Mouse (Mus musculus) ES-Bruce4 (cell line): ENCODE measurements around the gene Ncor2. TPM values are rescaled to one million over a fixed set of nuclear protein-coding genes. Genes with fewer than 3 reads are reported as not detected.
A peak's percentile ranks its signal among the peaks of the same experiment; 100 is the strongest.

ENCODE experiments used
- H3K27ac ChIP-seq: 2 replicates; pipeline ENCODE4 v1.5.1; 2012; ENCODE audit warnings: low read length, inconsistent platforms; ENCODE audit not compliant: insufficient read depth
- H3K27me3 ChIP-seq: 2 replicates; pipeline ENCODE4 v1.6.1; 2012; ENCODE audit warnings: mild to moderate bottlenecking, low read length, inconsistent platforms; ENCODE audit not compliant: control insufficient read depth, poor library complexity, insufficient read depth, severe bottlenecking
- H3K36me3 ChIP-seq: 2 replicates; pipeline ENCODE4 v1.6.1; 2012; ENCODE audit warnings: inconsistent platforms, mild to moderate bottlenecking, low read length, moderate library complexity; ENCODE audit not compliant: control insufficient read depth, poor library complexity, insufficient read depth, severe bottlenecking
- H3K4me1 ChIP-seq: one replicate; pipeline ENCODE4 v1.8.1; 2011; ENCODE audit warnings: low read length; ENCODE audit not compliant: control insufficient read depth, insufficient read depth
- H3K4me3 ChIP-seq: 2 replicates; pipeline ENCODE4 v1.5.1; 2011; ENCODE audit warnings: low read depth, mild to moderate bottlenecking, low read length
- H3K9ac ChIP-seq: 2 replicates; pipeline ENCODE4 v1.6.1; 2012; ENCODE audit warnings: low read depth, mild to moderate bottlenecking, inconsistent platforms; ENCODE audit not compliant: poor library complexity, severe bottlenecking
- H3K9me3 ChIP-seq: replicated peaks from 2 replicates; pipeline ENCODE4 v1.6.1; 2012; ENCODE audit warnings: mild to moderate bottlenecking, low read length, inconsistent platforms; ENCODE audit not compliant: control insufficient read depth, poor library complexity, insufficient read depth, severe bottlenecking
- CTCF ChIP-seq: IDR thresholded peaks from one replicate; pipeline ENCODE4 v1.8.1; 2011; ENCODE audit warnings: low read depth, low read length
- EP300 ChIP-seq: IDR thresholded peaks from 2 replicates; pipeline ENCODE4 v1.6.1; 2011; ENCODE audit warnings: low read depth, low read length; ENCODE audit not compliant: insufficient read depth
- POLR2A ChIP-seq: IDR thresholded peaks from one replicate; pipeline ENCODE4 v1.8.1; 2011; ENCODE audit warnings: low read length; ENCODE audit not compliant: insufficient read depth
- polyA plus RNA-seq: library from polyadenylated mRNA; stranded (reverse); fragments of >200 nt; gene quantifications from 2 replicates; pipeline ENCODE4 v1.2.4, GENCODE M21; 2011; ENCODE audit warnings: low read depth; ENCODE audit not compliant: missing spikeins, insufficient read depth, insufficient read length

The Ncor2 gene
- polyA plus RNA-seq, 1 experiment: 57.5 TPM

- no peaks in the 10 kb centered on the region for H3K27me3 ChIP-seq
- no peaks in the 10 kb centered on the region for H3K36me3 ChIP-seq
- H3K4me3 ChIP-seq: peak overlapping the region; percentile 7
- TF ChIP-seq EP300 (no peak), POLR2A (no peak), CTCF (no peak)
- H3K9me3 ChIP-seq: no peaks in the 10 kb centered on the region
- H3K27ac ChIP-seq: 0 out of 2 replicates have a peak overlapping the region, but pooled peaks have one; percentile 1
- H3K9ac ChIP-seq: peak overlapping the region; percentile 14; the same call in 1 of the 2 replicates
- peaks cover 30% of the 10 kb centered on the region for H3K4me1 ChIP-seq
These were observed 19.1 kb downstream of the Ncor2 start for GRCm38 (mm10) chr5:125159804-125160405.

- Histone ChIP-seq H3K4me1 (peaks cover 31% of the 10 kb centered on the region), H3K36me3 (no peaks in the 10 kb centered on the region), H3K4me3 (peak overlapping the region; percentile 7), H3K9ac (peak overlapping the region; percentile 14), H3K9me3 (no peaks in the 10 kb centered on the region), H3K27ac (0 out of 2 replicates have a peak overlapping the region, but pooled peaks have one; percentile 1), H3K27me3 (no peaks in the 10 kb centered on the region)
- no peak for TF ChIP-seq CTCF
- 0 out of 2 replicates have a peak, but pooled peaks have one; percentile 38 for TF ChIP-seq EP300
- no peak for TF ChIP-seq POLR2A
These were observed 19.7 kb downstream of the Ncor2 start for GRCm38 (mm10) chr5:125159293-125159692.

DNA sequence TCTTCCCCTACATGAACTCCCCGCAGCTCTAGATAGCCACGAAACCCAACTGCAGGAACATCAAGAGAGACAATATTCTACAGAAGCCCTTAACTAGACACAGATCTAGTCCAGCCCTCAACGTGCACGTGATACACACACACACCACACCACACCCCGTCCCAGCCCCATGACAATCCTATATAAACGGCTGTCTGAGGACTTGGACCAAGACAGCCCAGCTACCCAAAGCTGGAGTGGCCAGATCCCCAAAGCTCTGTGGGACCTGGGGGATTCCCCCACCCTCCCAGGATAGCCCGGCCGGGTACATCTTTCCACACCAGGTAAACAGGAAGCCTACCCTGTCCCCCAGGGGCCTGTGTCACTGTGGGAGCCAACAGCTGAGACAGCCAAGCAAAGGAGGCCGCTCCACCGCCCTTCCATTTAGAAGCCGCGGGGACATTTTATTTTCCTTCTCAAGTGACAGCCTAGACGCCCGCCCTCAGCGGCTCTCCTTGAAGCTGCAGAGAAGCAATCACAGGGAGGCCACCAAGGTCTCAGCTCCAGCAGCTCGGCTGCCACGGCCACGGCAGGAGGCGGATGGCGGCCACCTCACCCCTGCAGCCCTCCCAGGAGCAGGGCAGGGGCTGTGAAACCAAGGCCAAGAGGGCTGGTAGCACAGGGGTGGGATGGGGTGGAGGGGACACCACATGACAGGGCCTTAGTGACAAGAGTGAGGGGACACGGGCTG, 20.6 kb downstream of the Ncor2 start:
- TF ChIP-seq CTCF: no peak
- TF ChIP-seq POLR2A: no peak
- no peak for TF ChIP-seq EP300
- H3K36me3 ChIP-seq: no peaks in the 10 kb centered on the region
- H3K27ac ChIP-seq: no peak overlapping the region
- no peaks in the 10 kb centered on the region for H3K9me3 ChIP-seq
- H3K9ac ChIP-seq: peak overlapping the region; percentile 14; the same call in 1 of the 2 replicates
- no peak overlapping the region for H3K4me3 ChIP-seq
- peaks cover 33% of the 10 kb centered on the region for H3K4me1 ChIP-seq
- no peaks in the 10 kb centered on the region for H3K27me3 ChIP-seq

GRCm38 (mm10) chr5:125157375-125158033, 21.5 kb downstream of the Ncor2 start:
- Histone ChIP-seq H3K4me1 (peaks cover 35% of the 10 kb centered on the region), H3K27me3 (no peaks in the 10 kb centered on the region), H3K4me3 (no peak overlapping the region), H3K27ac (0 out of 2 replicates have a peak overlapping the region, but pooled peaks have one; percentile 22), H3K36me3 (no peaks in the 10 kb centered on the region), H3K9ac (no peak overlapping the region), H3K9me3 (no peaks in the 10 kb centered on the region)
- TF ChIP-seq POLR2A (no peak), CTCF (no peak), EP300 (no peak)

DNA sequence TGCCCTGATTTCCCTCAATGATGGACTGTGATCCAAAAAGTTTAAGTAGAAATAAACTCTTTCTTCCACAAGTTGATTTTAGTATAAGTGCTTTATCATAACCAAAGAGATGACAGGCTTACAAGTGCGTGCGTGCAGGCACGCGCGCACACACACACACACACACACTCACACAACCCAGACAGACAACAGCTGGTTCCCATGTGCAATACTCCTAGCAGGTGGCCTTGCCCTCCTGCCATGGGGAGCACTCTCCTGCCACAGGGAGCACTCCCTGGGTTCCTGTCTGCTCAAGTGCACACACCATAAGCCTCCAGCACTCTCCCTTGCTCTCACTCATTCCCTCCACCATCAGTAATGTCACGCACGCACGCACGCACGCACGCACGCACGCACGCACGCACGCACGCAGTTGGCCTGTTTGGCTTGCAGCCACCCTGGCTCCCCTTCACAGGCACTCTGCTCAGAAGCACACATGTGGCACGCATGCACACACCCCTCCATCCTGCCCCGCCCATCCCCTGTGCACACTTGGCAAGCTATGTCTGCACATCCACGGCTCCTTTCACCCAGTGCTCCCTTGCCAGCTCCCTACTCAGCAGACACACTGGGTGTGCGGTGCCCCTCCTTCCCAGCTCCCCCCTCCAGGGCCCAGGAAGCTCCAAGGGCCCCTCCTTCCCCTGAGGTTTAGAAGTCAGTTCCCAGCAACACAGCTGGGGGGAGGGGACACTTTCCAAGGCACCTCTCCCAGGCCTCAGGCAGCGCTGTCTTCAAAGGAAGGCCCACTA, 22.4 kb downstream of the Ncor2 start:
- peaks cover 34% of the 10 kb centered on the region for H3K4me1 ChIP-seq
- H3K36me3 ChIP-seq: no peaks in the 10 kb centered on the region
- no peaks in the 10 kb centered on the region for H3K27me3 ChIP-seq
- H3K9ac ChIP-seq: no peak overlapping the region
- no peaks in the 10 kb centered on the region for H3K9me3 ChIP-seq
- TF ChIP-seq CTCF (no peak), POLR2A (no peak), EP300 (peak; percentile 86)
- H3K4me3 ChIP-seq: no peak overlapping the region
- no peak overlapping the region for H3K27ac ChIP-seq
